Mouse (Mus musculus) thymus, adult 2 months (tissue): Measurements from ENCODE around the gene Fank1.

Source experiments
- CTCF ChIP-seq: fragments of 200-500 bp; IDR thresholded peaks from 2 replicates; pipeline ENCODE4 v1.5.1; 2012; ENCODE audit warnings: mild to moderate bottlenecking, control low read depth, low read length, moderate library complexity, borderline replicate concordance; ENCODE audit not compliant: control insufficient read depth, poor library complexity, insufficient read depth; ENCODE audit errors: extremely low read depth
- POLR2A ChIP-seq: fragments of 200-500 bp; IDR thresholded peaks from 2 replicates; pipeline ENCODE4 v1.6.1; 2012; ENCODE audit warnings: mild to moderate bottlenecking, low read length, control low read depth, moderate library complexity; ENCODE audit not compliant: control insufficient read depth, poor library complexity, insufficient read depth; ENCODE audit errors: extremely low read depth

DNA sequence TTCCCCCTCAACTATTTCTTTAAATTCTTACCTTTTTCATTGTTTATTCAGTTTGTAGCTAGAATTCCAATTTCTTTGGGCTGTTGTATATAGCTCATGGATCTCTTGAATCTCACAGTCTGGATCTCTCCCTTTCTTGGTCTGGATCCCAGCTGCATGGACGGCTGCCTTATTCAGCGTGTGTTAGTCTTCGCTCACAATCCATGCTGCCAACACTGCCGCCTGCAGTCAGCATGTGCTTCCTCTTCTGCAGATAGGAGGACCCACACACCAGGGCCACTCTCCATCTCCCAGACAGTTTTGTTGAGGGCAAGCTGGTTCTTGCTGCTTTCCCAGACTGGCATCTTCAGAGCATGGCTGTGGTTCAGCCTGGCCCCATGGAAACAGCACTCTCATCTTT lies 62.9 kb downstream of the Fank1 start:
- TF ChIP-seq CTCF = no peak
- no peak for TF ChIP-seq POLR2A
